Mouse (Mus musculus): ENCODE measurements around the gene Rexo1. TPM values are rescaled to one million over a fixed set of nuclear protein-coding genes. Genes with fewer than 3 reads are reported as not detected.

Rexo1 gene
- polyA plus RNA-seq, 1 experiment from 2014 or later: 16.7 TPM

DNA sequence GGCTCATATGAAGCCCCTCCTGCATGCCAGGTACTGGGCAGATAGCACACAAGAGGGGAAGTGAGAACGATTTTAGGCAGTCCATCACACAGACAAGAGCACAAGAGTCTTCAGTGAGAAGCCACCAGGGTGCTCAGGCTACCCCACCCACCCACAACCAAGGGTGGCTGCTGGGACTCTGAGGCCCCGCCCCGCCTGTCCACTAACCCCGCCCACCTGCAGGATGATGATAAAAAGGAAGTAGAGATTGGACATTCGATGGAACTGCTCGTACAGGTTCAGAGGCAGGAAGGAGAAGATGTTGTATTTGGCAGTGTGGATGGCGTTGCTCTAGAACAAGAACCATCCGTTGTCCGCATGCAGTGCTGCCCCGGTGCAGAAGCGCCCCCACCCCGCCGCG, 26.3 kb downstream of the Rexo1 start:
- no peak overlapping the region for H3K27ac ChIP-seq (ENCODE audit: low read length)
- peaks cover 7% of the 10 kb centered on the region; the same call in 1 of the 2 replicates for H3K27me3 ChIP-seq (ENCODE audit: control insufficient read depth, insufficient read depth, low read length)
- 10% methylated on average over 14 of the region's 14 CpGs for WGBS
- no peaks in the 10 kb centered on the region; the same call in 1 of the 2 replicates for H3K4me1 ChIP-seq (ENCODE audit: control insufficient read depth, insufficient read depth, low read length)
- no peak overlapping the region for H3K9ac ChIP-seq (ENCODE audit: low read length)
- no peaks in the 10 kb centered on the region for H3K36me3 ChIP-seq (ENCODE audit: control insufficient read depth, insufficient read depth, low read length)
- H3K9me3 ChIP-seq (replicated peaks; ENCODE audit: control insufficient read depth, low read length): no peaks in the 10 kb centered on the region
- H3K4me2 ChIP-seq (ENCODE audit: low read depth, low read length): peak overlapping the region; percentile 19
- ATAC-seq (ENCODE audit: insufficient read depth, low FRiP score): no peak
- no peak overlapping the region for H3K4me3 ChIP-seq (replicated peaks; ENCODE audit: low read length)

DNA sequence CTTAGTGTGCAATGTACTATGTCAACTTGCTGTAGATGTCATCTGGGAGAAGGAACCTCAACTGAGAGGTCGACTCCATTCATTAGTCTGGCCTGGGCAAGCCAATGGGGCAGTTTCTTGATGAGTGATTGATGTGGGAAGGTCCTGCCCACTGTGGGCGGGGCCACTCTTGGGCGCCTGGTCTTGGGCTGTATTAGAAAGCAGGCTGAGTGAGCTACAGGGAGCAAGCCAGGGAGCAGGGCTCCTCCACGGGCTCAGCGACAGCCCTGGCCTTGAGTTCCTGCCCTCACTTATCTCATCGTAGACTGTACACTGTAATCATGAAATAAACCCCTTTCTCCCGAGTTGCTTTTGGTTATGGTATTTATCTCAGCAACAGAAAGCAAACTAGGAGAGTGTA, 27.7 kb downstream of the Rexo1 start:
- Histone ChIP-seq H3K27ac (ENCODE audit: low read length) (no peak overlapping the region), H3K4me3 (replicated peaks; ENCODE audit: low read length) (no peak overlapping the region), H3K4me2 (ENCODE audit: low read depth, low read length) (no peak overlapping the region), H3K4me1 (ENCODE audit: control insufficient read depth, insufficient read depth, low read length) (no peaks in the 10 kb centered on the region), H3K9me3 (replicated peaks; ENCODE audit: control insufficient read depth, low read length) (no peaks in the 10 kb centered on the region), H3K9ac (ENCODE audit: low read length) (no peak overlapping the region), H3K27me3 (ENCODE audit: control insufficient read depth, insufficient read depth, low read length) (peaks cover 7% of the 10 kb centered on the region; the same call in 1 of the 2 replicates), H3K36me3 (ENCODE audit: control insufficient read depth, insufficient read depth, low read length) (no peaks in the 10 kb centered on the region)
- 11% methylated on average over 7 of the region's 7 CpGs for WGBS
- peak; percentile 49; the same call in 1 of the 2 replicates for ATAC-seq (ENCODE audit: insufficient read depth, low FRiP score)

DNA sequence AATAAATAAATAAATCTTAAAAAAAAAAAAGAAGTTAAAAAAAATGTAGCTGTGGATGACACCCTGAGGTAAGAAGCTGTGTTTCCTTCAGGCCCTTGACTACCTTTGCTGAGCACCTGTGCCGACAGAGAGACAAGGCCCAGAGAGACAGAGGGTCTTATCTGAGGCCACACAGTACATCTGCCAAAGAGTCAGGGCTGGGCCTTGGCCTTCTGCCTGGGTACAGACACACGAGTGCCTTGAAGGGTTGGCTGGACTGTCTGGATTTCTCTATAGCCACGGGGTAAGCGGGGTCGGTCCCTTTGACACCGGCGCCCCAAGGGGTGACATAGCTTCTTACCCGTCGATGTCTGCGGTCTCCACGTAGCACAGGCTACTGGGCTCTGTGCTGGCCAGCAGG, 28.6 kb downstream of the Rexo1 start:
- 85% methylated on average over 11 of the region's 11 CpGs for WGBS
- ATAC-seq (ENCODE audit: insufficient read depth, low FRiP score): no peak
- Histone ChIP-seq H3K36me3 (ENCODE audit: control insufficient read depth, insufficient read depth, low read length) (no peaks in the 10 kb centered on the region), H3K27me3 (ENCODE audit: control insufficient read depth, insufficient read depth, low read length) (peaks cover 3% of the 10 kb centered on the region; the same call in 1 of the 2 replicates), H3K4me1 (ENCODE audit: control insufficient read depth, insufficient read depth, low read length) (no peaks in the 10 kb centered on the region), H3K4me3 (replicated peaks; ENCODE audit: low read length) (no peak overlapping the region), H3K27ac (ENCODE audit: low read length) (no peak overlapping the region), H3K4me2 (ENCODE audit: low read depth, low read length) (no peak overlapping the region), H3K9ac (ENCODE audit: low read length) (no peak overlapping the region), H3K9me3 (replicated peaks; ENCODE audit: control insufficient read depth, low read length) (no peaks in the 10 kb centered on the region)

DNA sequence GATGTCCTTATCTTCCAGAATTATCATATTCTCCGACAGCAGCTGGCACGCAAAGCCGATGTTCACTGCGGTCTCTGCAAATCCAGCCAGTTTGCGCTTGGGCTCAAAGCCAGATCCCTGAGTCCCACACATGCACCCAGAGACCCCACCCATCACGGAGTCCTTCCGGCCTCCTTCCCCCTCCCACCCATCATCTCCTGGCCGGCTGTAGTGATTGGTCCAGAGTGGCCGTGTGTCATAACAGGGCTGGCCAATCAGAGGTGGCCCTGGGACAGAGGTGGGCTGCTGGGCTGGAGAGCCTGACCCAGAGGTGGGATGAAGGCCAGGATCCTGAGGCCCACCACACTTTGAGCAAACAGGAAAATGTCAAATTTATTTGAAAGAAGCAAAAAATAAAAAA, 35.2 kb downstream of the Rexo1 start:
- WGBS: 13% methylated on average over 9 of the region's 9 CpGs
- Histone ChIP-seq H3K4me1 (ENCODE audit: control insufficient read depth, insufficient read depth, low read length) (0 out of 2 replicates have a peak, but pooled peaks cover 4% of the 10 kb centered on the region), H3K27ac (ENCODE audit: low read length) (no peak overlapping the region), H3K9ac (ENCODE audit: low read length) (no peak overlapping the region), H3K4me3 (replicated peaks; ENCODE audit: low read length) (no peak overlapping the region), H3K4me2 (ENCODE audit: low read depth, low read length) (no peak overlapping the region), H3K27me3 (ENCODE audit: control insufficient read depth, insufficient read depth, low read length) (no peaks in the 10 kb centered on the region), H3K9me3 (replicated peaks; ENCODE audit: control insufficient read depth, low read length) (no peaks in the 10 kb centered on the region), H3K36me3 (ENCODE audit: control insufficient read depth, insufficient read depth, low read length) (no peaks in the 10 kb centered on the region)
- peak; percentile 84 for ATAC-seq (ENCODE audit: insufficient read depth, low FRiP score)

DNA sequence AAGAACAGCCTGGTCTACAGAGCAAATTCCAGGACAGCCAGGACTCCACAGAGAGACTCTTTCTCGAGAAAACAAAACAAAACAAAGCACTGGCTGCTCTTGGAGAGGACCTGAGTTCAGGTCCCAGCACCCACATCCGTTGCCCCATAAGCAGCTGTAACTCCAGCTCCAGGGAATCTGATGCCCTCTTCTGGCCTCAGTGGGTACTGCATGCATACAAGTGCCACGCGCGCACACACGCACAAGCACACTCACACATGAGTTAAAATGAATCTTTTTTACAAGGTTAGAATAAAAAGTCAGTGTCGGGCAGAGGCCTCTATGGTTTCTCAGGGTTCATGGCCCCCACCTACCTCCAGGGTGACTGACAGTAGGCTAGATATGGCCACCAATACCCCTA, 38.1 kb downstream of the Rexo1 start:
- H3K36me3 ChIP-seq (ENCODE audit: control insufficient read depth, insufficient read depth, low read length): no peaks in the 10 kb centered on the region
- 0 out of 2 replicates have a peak, but pooled peaks cover 4% of the 10 kb centered on the region for H3K4me1 ChIP-seq (ENCODE audit: control insufficient read depth, insufficient read depth, low read length)
- ATAC-seq (ENCODE audit: insufficient read depth, low FRiP score): no peak
- 95% methylated on average over 7 of the region's 7 CpGs for WGBS
- H3K9me3 ChIP-seq (replicated peaks; ENCODE audit: control insufficient read depth, low read length): 0 out of 2 replicates have a peak, but pooled peaks cover 5% of the 10 kb centered on the region
- H3K27me3 ChIP-seq (ENCODE audit: control insufficient read depth, insufficient read depth, low read length): no peaks in the 10 kb centered on the region
- no peak overlapping the region for H3K4me2 ChIP-seq (ENCODE audit: low read depth, low read length)
- H3K4me3 ChIP-seq (replicated peaks; ENCODE audit: low read length): no peak overlapping the region
- H3K9ac ChIP-seq (ENCODE audit: low read length): no peak overlapping the region
- no peak overlapping the region for H3K27ac ChIP-seq (ENCODE audit: low read length)

DNA sequence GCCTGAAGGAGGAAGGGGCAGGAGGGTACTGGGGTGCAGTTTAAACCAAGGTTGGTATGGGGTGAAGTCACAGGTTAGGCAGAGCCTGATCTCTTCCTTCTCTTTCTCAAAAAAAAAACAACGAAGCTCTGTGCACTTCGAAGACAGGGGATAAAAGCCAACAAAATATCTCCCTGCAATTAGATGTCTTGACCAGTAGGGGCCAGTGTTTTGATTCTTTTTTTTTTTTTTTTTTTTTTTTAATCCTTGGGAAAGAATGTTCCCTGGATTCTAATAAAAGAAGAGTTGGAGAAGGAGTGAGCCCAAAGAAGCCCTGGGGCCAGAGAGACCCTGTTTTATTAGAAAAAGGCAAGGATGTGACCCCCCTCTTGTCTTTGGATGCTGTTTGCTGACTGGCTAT, 42.1 kb downstream of the Rexo1 start:
- H3K4me2 ChIP-seq (ENCODE audit: low read depth, low read length): no peak overlapping the region
- no peaks in the 10 kb centered on the region for H3K36me3 ChIP-seq (ENCODE audit: control insufficient read depth, insufficient read depth, low read length)
- H3K27me3 ChIP-seq (ENCODE audit: control insufficient read depth, insufficient read depth, low read length): peaks cover 8% of the 10 kb centered on the region
- H3K4me1 ChIP-seq (ENCODE audit: control insufficient read depth, insufficient read depth, low read length): no peaks in the 10 kb centered on the region
- no peak overlapping the region for H3K9ac ChIP-seq (ENCODE audit: low read length)
- ATAC-seq (ENCODE audit: insufficient read depth, low FRiP score): no peak
- no peak overlapping the region for H3K4me3 ChIP-seq (replicated peaks; ENCODE audit: low read length)
- 68% methylated on average over 2 of the region's 2 CpGs for WGBS
- H3K27ac ChIP-seq (ENCODE audit: low read length): no peak overlapping the region
- H3K9me3 ChIP-seq (replicated peaks; ENCODE audit: control insufficient read depth, low read length): 0 out of 2 replicates have a peak, but pooled peaks cover 5% of the 10 kb centered on the region

DNA sequence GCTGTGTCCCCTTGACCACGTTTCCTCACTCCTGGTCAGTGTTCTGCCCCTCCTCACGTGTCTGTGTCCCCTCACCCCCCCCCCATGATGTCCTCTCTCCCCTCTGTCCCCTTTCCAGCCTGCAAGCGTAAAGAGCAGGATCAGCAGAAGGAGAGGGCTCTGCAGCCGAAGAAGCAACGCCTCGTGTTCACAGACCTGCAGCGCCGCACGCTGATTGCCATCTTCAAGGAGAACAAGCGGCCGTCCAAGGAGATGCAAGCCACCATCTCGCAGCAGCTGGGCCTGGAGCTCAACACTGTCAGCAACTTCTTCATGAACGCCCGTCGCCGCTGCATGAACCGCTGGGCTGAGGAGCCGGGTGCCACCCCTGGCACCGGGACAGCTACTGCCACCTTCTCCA, 47.6 kb downstream of the Rexo1 start:
- Histone ChIP-seq H3K27me3 (ENCODE audit: control insufficient read depth, insufficient read depth, low read length) (peaks cover 21% of the 10 kb centered on the region), H3K4me3 (replicated peaks; ENCODE audit: low read length) (no peak overlapping the region), H3K9ac (ENCODE audit: low read length) (no peak overlapping the region), H3K4me1 (ENCODE audit: control insufficient read depth, insufficient read depth, low read length) (0 out of 2 replicates have a peak, but pooled peaks cover 4% of the 10 kb centered on the region), H3K27ac (ENCODE audit: low read length) (no peak overlapping the region), H3K9me3 (replicated peaks; ENCODE audit: control insufficient read depth, low read length) (no peaks in the 10 kb centered on the region), H3K4me2 (ENCODE audit: low read depth, low read length) (no peak overlapping the region), H3K36me3 (ENCODE audit: control insufficient read depth, insufficient read depth, low read length) (no peaks in the 10 kb centered on the region)
- 21% methylated on average over 19 of the region's 19 CpGs for WGBS
- ATAC-seq (ENCODE audit: insufficient read depth, low FRiP score): no peak

DNA sequence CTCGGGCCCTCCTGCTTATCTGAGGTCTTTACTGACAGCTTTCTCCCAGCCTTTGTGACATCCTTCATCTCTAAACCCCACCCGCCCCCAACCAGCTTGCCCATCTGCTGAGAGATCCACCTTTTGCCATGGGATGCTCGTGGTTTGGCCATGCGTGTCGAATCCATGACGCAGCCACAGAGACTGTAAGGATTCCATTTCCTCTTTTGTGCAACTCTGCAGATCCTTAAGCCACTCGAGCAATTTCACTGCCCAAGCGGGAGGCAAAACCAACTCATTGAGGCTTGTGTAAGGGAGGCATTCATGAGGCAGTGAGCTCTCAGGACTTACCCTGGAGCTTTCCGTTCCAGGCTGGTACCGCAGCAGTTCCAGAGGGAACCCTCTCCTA, 51.1 kb downstream of the Rexo1 start:
- no peak overlapping the region for H3K4me3 ChIP-seq (replicated peaks; ENCODE audit: low read length)
- 57% methylated on average over 10 of the region's 10 CpGs for WGBS

DNA sequence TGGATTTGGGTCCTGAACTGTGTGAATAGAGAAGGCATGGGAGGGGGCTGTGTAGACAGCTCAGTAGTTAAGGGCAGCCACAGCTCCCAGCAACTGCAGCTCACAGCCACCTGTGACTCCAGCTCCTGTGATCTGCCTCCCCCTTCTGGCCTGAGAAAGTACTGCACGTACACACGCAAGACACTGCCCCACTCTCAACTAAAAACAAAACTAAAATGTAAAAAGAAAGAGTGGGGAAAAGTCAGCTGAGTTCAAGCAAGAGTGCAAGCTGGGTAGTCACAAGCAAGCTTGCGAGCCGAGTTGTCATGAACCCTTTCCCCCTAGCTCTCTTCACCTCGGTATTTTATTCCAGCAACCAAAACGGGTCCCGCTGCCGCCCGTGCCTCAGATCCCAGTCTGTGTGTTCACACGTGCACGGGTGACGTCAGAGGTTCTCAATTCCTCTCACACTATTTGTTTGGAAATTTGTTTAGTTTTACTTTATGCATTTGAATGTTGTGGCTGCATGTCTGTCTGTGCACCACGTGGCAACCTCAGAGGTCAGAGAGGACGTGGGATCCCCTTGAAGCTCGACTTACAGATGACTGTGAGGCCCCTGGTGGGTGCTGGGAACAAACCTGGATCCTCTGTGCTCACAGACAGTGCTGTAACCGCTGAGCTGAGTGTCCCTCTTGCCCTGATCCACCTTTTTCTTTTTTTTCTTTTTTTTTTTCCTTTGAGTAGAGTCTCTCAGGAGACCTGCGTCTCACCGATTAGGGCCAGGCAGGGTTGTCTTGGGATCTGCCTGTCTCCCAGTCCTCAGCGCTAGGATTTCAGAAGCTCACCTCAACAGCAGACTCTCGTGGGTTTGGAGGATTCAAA, 51.7 kb downstream of the Rexo1 start:
- peak overlapping the region; percentile 78 for H3K4me2 ChIP-seq (ENCODE audit: low read depth, low read length)
- no peaks in the 10 kb centered on the region for H3K9me3 ChIP-seq (replicated peaks; ENCODE audit: control insufficient read depth, low read length)
- 0 out of 2 replicates have a peak, but pooled peaks cover 4% of the 10 kb centered on the region for H3K4me1 ChIP-seq (ENCODE audit: control insufficient read depth, insufficient read depth, low read length)
- H3K4me3 ChIP-seq (replicated peaks; ENCODE audit: low read length): peak overlapping the region; percentile 48
- peak; percentile 39; the same call in 1 of the 2 replicates for ATAC-seq (ENCODE audit: insufficient read depth, low FRiP score)
- H3K9ac ChIP-seq (ENCODE audit: low read length): peak overlapping the region; percentile 64
- WGBS: 9% methylated on average over 20 of the region's 20 CpGs
- H3K27me3 ChIP-seq (ENCODE audit: control insufficient read depth, insufficient read depth, low read length): peaks cover 41% of the 10 kb centered on the region
- H3K27ac ChIP-seq (ENCODE audit: low read length): no peak overlapping the region
- no peaks in the 10 kb centered on the region for H3K36me3 ChIP-seq (ENCODE audit: control insufficient read depth, insufficient read depth, low read length)

More for the DNA sequence above, 51.1 kb downstream of the Rexo1 start:
- Histone ChIP-seq H3K4me2 (ENCODE audit: low read depth, low read length) (no peak overlapping the region), H3K27me3 (ENCODE audit: control insufficient read depth, insufficient read depth, low read length) (peaks cover 41% of the 10 kb centered on the region), H3K4me1 (ENCODE audit: control insufficient read depth, insufficient read depth, low read length) (0 out of 2 replicates have a peak, but pooled peaks cover 4% of the 10 kb centered on the region), H3K9ac (ENCODE audit: low read length) (no peak overlapping the region; the same call in 1 of the 2 replicates), H3K27ac (ENCODE audit: low read length) (no peak overlapping the region), H3K9me3 (replicated peaks; ENCODE audit: control insufficient read depth, low read length) (no peaks in the 10 kb centered on the region), H3K36me3 (ENCODE audit: control insufficient read depth, insufficient read depth, low read length) (no peaks in the 10 kb centered on the region)
- ATAC-seq (ENCODE audit: insufficient read depth, low FRiP score): no peak

Data from stomach, embryonic 16.5 days (tissue).